Mouse (Mus musculus) heart, embryonic 11.5 days (tissue): ENCODE data around the gene Tead1. TPM values are rescaled to one million over a fixed set of nuclear protein-coding genes. Genes with fewer than 3 reads are reported as not detected.
A peak's percentile ranks its signal among the peaks of the same experiment; 100 is the strongest.

Source experiments
- ATAC-seq: fragments of 200-750 bp; cut with Nextera tagmentation; replicated peaks from 2 replicates; pipeline ENCODE4 v1.8.0; 2017; ENCODE audit warnings: moderate library complexity; ENCODE audit not compliant: insufficient number of reproducible peaks, low FRiP score, low TSS enrichment
- H3K27ac ChIP-seq: fragments of 300-500 bp; sonication (generic); 2 replicates; pipeline ENCODE4 v1.5.1; 2014; ENCODE audit warnings: mild to moderate bottlenecking, low read depth, low read length
- H3K27me3 ChIP-seq: fragments of 300-500 bp; sonication (generic); 2 replicates; pipeline ENCODE4 v1.6.1; 2014; ENCODE audit warnings: mild to moderate bottlenecking, low read length, mixed read lengths; ENCODE audit not compliant: control insufficient read depth, insufficient read depth
- H3K36me3 ChIP-seq: fragments of 300-500 bp; sonication (generic); 2 replicates; pipeline ENCODE4 v1.6.1; 2014; ENCODE audit warnings: mild to moderate bottlenecking, low read length, moderate library complexity, mixed read lengths; ENCODE audit not compliant: control insufficient read depth, insufficient read depth
- H3K4me1 ChIP-seq: fragments of 300-500 bp; sonication (generic); 2 replicates; pipeline ENCODE4 v1.6.1; 2014; ENCODE audit warnings: low read length; ENCODE audit not compliant: control insufficient read depth, insufficient read depth
- H3K4me2 ChIP-seq: fragments of 300-500 bp; sonication (generic); 2 replicates; pipeline ENCODE4 v1.6.1; 2014; ENCODE audit warnings: mild to moderate bottlenecking, moderate library complexity
- H3K4me3 ChIP-seq: fragments of 300-500 bp; sonication (generic); 2 replicates; pipeline ENCODE4 v1.5.1; 2014; ENCODE audit warnings: low read depth, low read length
- H3K9ac ChIP-seq: fragments of 300-500 bp; sonication (generic); 2 replicates; pipeline ENCODE4 v1.6.1; 2014; ENCODE audit warnings: mild to moderate bottlenecking, low read depth, low read length, moderate library complexity
- H3K9me3 ChIP-seq: fragments of 300-500 bp; sonication (generic); replicated peaks from 2 replicates; pipeline ENCODE4 v1.6.1; 2016; ENCODE audit warnings: low read length; ENCODE audit not compliant: control insufficient read depth
- WGBS: fragments of 180-500 bp; shearing (Covaris S2); extraction: QIAGEN DNeasy Blood & Tissue Kit; methylation state at CpG from one replicate; pipeline ENCODE4 v1.1.7; 2014; ENCODE audit not compliant: insufficient replicate concordance; 5-methylcytosine and 5-hydroxymethylcytosine counted together
- polyA plus RNA-seq: library from polyadenylated mRNA; unstranded; fragments of >200 nt; fragmentation: Nextera tagmentation; extraction: Ambion mirVana; gene quantifications from 2 replicates; pipeline ENCODE4 v1.2.1, GENCODE M21; 2014

The Tead1 gene
- polyA plus RNA-seq, 1 experiment from 2014 or later: 35.5 TPM

- H3K9ac ChIP-seq: no peak overlapping the region
- no peaks in the 10 kb centered on the region for H3K9me3 ChIP-seq
- ATAC-seq: no peak
- 96% methylated on average over 2 of the region's 2 CpGs for WGBS
- no peaks in the 10 kb centered on the region for H3K27me3 ChIP-seq
- no peaks in the 10 kb centered on the region for H3K4me1 ChIP-seq
- peaks cover 21% of the 10 kb centered on the region for H3K36me3 ChIP-seq
- H3K4me2 ChIP-seq: no peak overlapping the region
- H3K4me3 ChIP-seq: no peak overlapping the region
- H3K27ac ChIP-seq: no peak overlapping the region
Measured at GRCm38 (mm10) chr7:112896363-112896762, 217.2 kb downstream of the Tead1 start.

- H3K4me3 ChIP-seq: no peak overlapping the region
- no peak overlapping the region for H3K27ac ChIP-seq
- peaks cover 11% of the 10 kb centered on the region for H3K36me3 ChIP-seq
- 83% methylated on average over 7 of the region's 7 CpGs for WGBS
- H3K27me3 ChIP-seq: no peaks in the 10 kb centered on the region
- no peak overlapping the region for H3K9ac ChIP-seq
- no peak overlapping the region for H3K4me2 ChIP-seq
- no peaks in the 10 kb centered on the region for H3K9me3 ChIP-seq
- no peaks in the 10 kb centered on the region for H3K4me1 ChIP-seq
- no peak for ATAC-seq
Measured at GRCm38 (mm10) chr7:112901710-112902109, 222.6 kb downstream of the Tead1 start.

GRCm38 (mm10) chr7:112906848-112907247 is 227.7 kb downstream of the Tead1 start:
- H3K9ac ChIP-seq: no peak overlapping the region
- H3K27me3 ChIP-seq: no peaks in the 10 kb centered on the region
- H3K4me3 ChIP-seq: no peak overlapping the region
- 0 out of 2 replicates have a peak, but pooled peaks cover 3% of the 10 kb centered on the region for H3K36me3 ChIP-seq
- no peak for ATAC-seq
- H3K4me1 ChIP-seq: no peaks in the 10 kb centered on the region
- H3K4me2 ChIP-seq: no peak overlapping the region
- H3K9me3 ChIP-seq: no peaks in the 10 kb centered on the region
- WGBS: 85% methylated on average over 5 of the region's 5 CpGs
- H3K27ac ChIP-seq: no peak overlapping the region

GRCm38 (mm10) chr7:112907468-112907867 is 228.3 kb downstream of the Tead1 start:
- WGBS: 74% methylated on average over 2 of the region's 2 CpGs
- no peak overlapping the region for H3K9ac ChIP-seq
- H3K9me3 ChIP-seq: no peaks in the 10 kb centered on the region
- no peak overlapping the region for H3K27ac ChIP-seq
- H3K4me1 ChIP-seq: no peaks in the 10 kb centered on the region
- H3K36me3 ChIP-seq: 0 out of 2 replicates have a peak, but pooled peaks cover 3% of the 10 kb centered on the region
- no peak overlapping the region for H3K4me3 ChIP-seq
- H3K4me2 ChIP-seq: no peak overlapping the region
- no peaks in the 10 kb centered on the region for H3K27me3 ChIP-seq
- no peak for ATAC-seq

- ATAC-seq: 0 out of 2 replicates have a peak, but pooled peaks have one; percentile 26
- Histone ChIP-seq H3K27me3 (no peaks in the 10 kb centered on the region), H3K36me3 (0 out of 2 replicates have a peak, but pooled peaks cover 2% of the 10 kb centered on the region), H3K9ac (no peak overlapping the region), H3K4me3 (no peak overlapping the region), H3K4me1 (no peaks in the 10 kb centered on the region), H3K9me3 (no peaks in the 10 kb centered on the region), H3K27ac (no peak overlapping the region), H3K4me2 (no peak overlapping the region)
- WGBS: 66% methylated on average over 10 of the region's 10 CpGs
Measured at GRCm38 (mm10) chr7:112909164-112909563, 230.0 kb downstream of the Tead1 start.

GRCm38 (mm10) chr7:112912969-112913368 is 233.9 kb downstream of the Tead1 start:
- no peak overlapping the region for H3K27ac ChIP-seq
- H3K27me3 ChIP-seq: no peaks in the 10 kb centered on the region
- no peak overlapping the region for H3K4me2 ChIP-seq
- no peak for ATAC-seq
- H3K36me3 ChIP-seq: no peaks in the 10 kb centered on the region
- H3K4me1 ChIP-seq: no peaks in the 10 kb centered on the region
- WGBS: 87% methylated on average over 3 of the region's 3 CpGs
- H3K9ac ChIP-seq: no peak overlapping the region
- H3K4me3 ChIP-seq: no peak overlapping the region
- H3K9me3 ChIP-seq: no peaks in the 10 kb centered on the region

- ATAC-seq: no peak
- H3K36me3 ChIP-seq: no peaks in the 10 kb centered on the region
- WGBS: 79% methylated on average over 4 of the region's 4 CpGs
- H3K4me3 ChIP-seq: no peak overlapping the region
- peaks cover 6% of the 10 kb centered on the region for H3K4me1 ChIP-seq
- H3K27ac ChIP-seq: no peak overlapping the region
- no peaks in the 10 kb centered on the region for H3K9me3 ChIP-seq
- no peak overlapping the region for H3K4me2 ChIP-seq
- H3K9ac ChIP-seq: no peak overlapping the region
- H3K27me3 ChIP-seq: no peaks in the 10 kb centered on the region
Measured at GRCm38 (mm10) chr7:112915571-112915970, 236.5 kb downstream of the Tead1 start.

GRCm38 (mm10) chr7:112917613-112918278 is 238.6 kb downstream of the Tead1 start:
- Histone ChIP-seq H3K9me3 (no peaks in the 10 kb centered on the region), H3K36me3 (no peaks in the 10 kb centered on the region), H3K4me1 (peaks cover 6% of the 10 kb centered on the region), H3K4me3 (no peak overlapping the region), H3K27me3 (no peaks in the 10 kb centered on the region), H3K4me2 (no peak overlapping the region), H3K27ac (no peak overlapping the region), H3K9ac (no peak overlapping the region)
- no peak for ATAC-seq
- WGBS: 70% methylated on average over 10 of the region's 10 CpGs
